Mouse (Mus musculus) midbrain, embryonic 13.5 days (tissue): ENCODE measurements at regions not wholly inside any gene's neighbourhood (a gene's known extent, or its start where the extent isn't known, plus 50 kb on each side); places are given as distances from the start of the nearest gene placed in this dataset.

Experiments
- ATAC-seq: fragments of 200-750 bp; cut with Nextera tagmentation; 2 replicates; pipeline ENCODE4 v1.8.0; 2017; ENCODE audit warnings: mild to moderate bottlenecking, moderate TSS enrichment, moderate library complexity
- H3K27ac ChIP-seq: fragments of 300-500 bp; sonication (generic); 2 replicates; pipeline ENCODE4 v1.5.1; 2015; ENCODE audit warnings: inconsistent platforms, mild to moderate bottlenecking, moderate library complexity
- H3K27me3 ChIP-seq: fragments of 300-500 bp; sonication (generic); 2 replicates; pipeline ENCODE4 v1.6.1; 2015; ENCODE audit warnings: mild to moderate bottlenecking, inconsistent platforms
- H3K36me3 ChIP-seq: fragments of 300-500 bp; sonication (generic); 2 replicates; pipeline ENCODE4 v1.6.1; 2015; ENCODE audit warnings: mild to moderate bottlenecking, inconsistent platforms
- H3K4me1 ChIP-seq: fragments of 300-500 bp; sonication (generic); replicated peaks from 2 replicates; pipeline ENCODE4 v1.6.1; 2015; ENCODE audit warnings: inconsistent platforms
- H3K4me2 ChIP-seq: fragments of 300-500 bp; sonication (generic); replicated peaks from 2 replicates; pipeline ENCODE4 v1.6.1; 2015; ENCODE audit warnings: moderate library complexity, mild to moderate bottlenecking, inconsistent platforms
- H3K4me3 ChIP-seq: fragments of 300-500 bp; sonication (generic); replicated peaks from 2 replicates; pipeline ENCODE4 v1.5.1; 2015; ENCODE audit warnings: mild to moderate bottlenecking, inconsistent platforms
- H3K9ac ChIP-seq: fragments of 300-500 bp; sonication (generic); replicated peaks from 2 replicates; pipeline ENCODE4 v1.6.1; 2015; ENCODE audit warnings: mild to moderate bottlenecking, inconsistent platforms
- H3K9me3 ChIP-seq: fragments of 300-500 bp; sonication (generic); 2 replicates; pipeline ENCODE4 v1.6.1; 2016; ENCODE audit warnings: mild to moderate bottlenecking, inconsistent platforms
- WGBS: fragments of 180-500 bp; shearing (Covaris S2); methylation state at CpG from one replicate; pipeline ENCODE4 v1.1.7; 2015; 5-methylcytosine and 5-hydroxymethylcytosine counted together

DNA sequence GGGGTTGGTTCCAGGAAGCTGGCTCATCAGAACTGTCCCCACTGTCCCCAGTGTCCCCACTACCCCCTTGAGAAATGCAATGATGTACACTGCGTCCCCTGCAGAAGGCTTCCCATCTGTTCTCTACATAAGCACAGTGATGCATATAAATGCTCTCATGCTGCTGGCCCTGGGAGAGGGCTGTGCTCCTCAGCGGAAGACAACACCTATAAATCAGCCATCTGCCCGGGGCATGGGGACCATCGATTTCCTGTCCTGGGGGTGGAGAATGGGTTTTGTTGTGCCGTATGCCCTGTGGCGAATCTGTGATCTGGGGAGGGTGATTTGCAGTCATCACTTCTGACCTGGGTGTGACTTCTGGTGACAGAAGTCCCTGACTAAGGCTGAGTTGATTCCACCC is 174.9 kb upstream of the Sulf2 start:
- Histone ChIP-seq H3K9me3 (no peaks in the 10 kb centered on the region), H3K27me3 (peaks cover 37% of the 10 kb centered on the region), H3K4me1 (0 out of 2 replicates have a peak, but pooled peaks cover 8% of the 10 kb centered on the region), H3K4me2 (no peak overlapping the region), H3K4me3 (no peak overlapping the region), H3K9ac (no peak overlapping the region), H3K27ac (no peak overlapping the region), H3K36me3 (no peaks in the 10 kb centered on the region)
- no peak for ATAC-seq
- 65% methylated on average over 6 of the region's 6 CpGs for WGBS

DNA sequence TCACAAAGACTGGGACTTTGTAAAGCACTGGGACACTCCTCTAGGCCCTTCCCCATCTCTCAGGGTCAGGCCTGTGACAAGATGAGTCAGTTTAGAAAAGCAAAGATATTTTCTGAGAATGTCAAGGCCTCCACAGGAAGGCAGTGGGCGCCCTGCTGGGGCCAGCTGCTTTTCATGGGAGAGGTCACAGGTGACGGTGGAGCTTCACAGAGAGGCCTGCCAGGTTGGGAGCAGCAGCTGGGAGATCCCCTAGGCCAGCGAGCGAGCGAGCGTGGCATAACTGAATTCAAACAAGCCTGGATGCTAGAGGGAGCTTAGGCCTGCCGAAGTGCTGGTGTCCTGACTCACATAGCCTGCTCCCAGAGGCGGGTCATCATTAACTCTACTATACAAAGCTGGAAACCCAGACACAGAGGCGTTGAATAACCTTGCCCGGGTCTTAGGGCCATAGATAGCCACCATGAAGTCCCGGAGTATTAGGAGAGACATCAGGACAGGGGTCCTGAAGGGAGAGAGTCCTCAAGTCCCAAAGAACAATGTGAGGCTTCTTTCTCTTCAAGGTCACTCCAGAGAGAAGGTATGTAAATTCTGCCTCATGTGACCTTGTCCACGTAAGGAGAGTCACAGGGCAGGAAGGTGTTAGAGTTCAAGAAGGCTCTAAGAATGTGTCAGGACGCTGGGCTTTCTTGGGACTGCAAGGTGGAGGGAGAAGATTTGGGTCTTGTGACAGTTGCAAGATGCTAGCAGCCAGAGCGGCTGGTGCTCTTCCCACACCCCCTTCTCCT is 174.3 kb upstream of the Sulf2 start:
- ATAC-seq: no peak
- H3K9me3 ChIP-seq: no peaks in the 10 kb centered on the region
- peaks cover 12% of the 10 kb centered on the region for H3K4me1 ChIP-seq
- peaks cover 43% of the 10 kb centered on the region for H3K27me3 ChIP-seq
- H3K4me2 ChIP-seq: no peak overlapping the region
- no peak overlapping the region for H3K27ac ChIP-seq
- H3K9ac ChIP-seq: no peak overlapping the region
- H3K36me3 ChIP-seq: no peaks in the 10 kb centered on the region
- no peak overlapping the region for H3K4me3 ChIP-seq
- WGBS: 78% methylated on average over 14 of the region's 14 CpGs

DNA sequence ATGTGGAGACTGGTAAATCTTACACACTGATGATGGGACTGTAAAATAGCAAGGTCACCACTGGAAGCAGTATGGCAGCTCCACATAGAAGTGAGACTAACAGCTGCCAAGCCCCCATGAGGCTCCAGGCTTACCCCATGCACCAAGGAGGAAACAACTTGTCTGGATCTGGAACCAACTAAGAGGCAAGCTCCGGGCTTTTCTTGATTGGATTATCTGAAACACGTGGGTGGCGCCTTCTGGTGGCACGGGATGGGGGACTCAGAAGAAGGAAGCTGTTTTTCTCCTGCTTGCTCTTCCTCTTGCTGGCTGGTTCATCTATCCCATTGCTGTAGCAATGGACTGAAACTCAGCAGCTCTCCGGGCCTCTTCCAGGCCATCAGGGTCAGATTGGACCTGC is 171.5 kb upstream of the Sulf2 start:
- no peak for ATAC-seq
- 69% methylated on average over 5 of the region's 5 CpGs for WGBS
- Histone ChIP-seq H3K4me2 (no peak overlapping the region), H3K27ac (no peak overlapping the region), H3K9ac (no peak overlapping the region), H3K4me1 (peaks cover 33% of the 10 kb centered on the region), H3K9me3 (no peaks in the 10 kb centered on the region), H3K36me3 (no peaks in the 10 kb centered on the region), H3K4me3 (no peak overlapping the region), H3K27me3 (peaks cover 58% of the 10 kb centered on the region)

DNA sequence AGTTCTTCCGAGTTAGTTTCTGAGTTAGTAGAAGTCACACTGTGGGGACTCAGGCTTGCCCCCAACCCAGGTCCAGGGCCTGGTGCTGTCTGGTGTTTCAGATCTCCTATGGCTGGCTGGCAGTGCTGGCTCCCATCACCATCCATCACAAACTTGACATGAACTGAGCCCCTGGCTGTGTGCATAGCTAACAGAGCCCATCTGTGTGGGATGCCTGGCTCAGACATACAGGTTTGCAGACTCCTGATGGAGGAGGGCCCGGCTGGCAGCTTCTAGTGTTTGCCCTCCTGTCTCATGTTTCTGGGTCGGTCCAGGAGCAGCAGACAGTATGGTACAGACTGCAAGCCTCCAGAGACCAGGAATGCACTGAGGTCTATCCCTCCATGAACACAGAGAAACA is 169.5 kb upstream of the Sulf2 start:
- Histone ChIP-seq H3K9ac (no peak overlapping the region), H3K27me3 (peaks cover 64% of the 10 kb centered on the region), H3K36me3 (no peaks in the 10 kb centered on the region), H3K9me3 (no peaks in the 10 kb centered on the region), H3K27ac (no peak overlapping the region), H3K4me3 (no peak overlapping the region), H3K4me2 (no peak overlapping the region), H3K4me1 (peaks cover 34% of the 10 kb centered on the region)
- ATAC-seq: no peak
- WGBS: 85% methylated on average over 3 of the region's 3 CpGs

DNA sequence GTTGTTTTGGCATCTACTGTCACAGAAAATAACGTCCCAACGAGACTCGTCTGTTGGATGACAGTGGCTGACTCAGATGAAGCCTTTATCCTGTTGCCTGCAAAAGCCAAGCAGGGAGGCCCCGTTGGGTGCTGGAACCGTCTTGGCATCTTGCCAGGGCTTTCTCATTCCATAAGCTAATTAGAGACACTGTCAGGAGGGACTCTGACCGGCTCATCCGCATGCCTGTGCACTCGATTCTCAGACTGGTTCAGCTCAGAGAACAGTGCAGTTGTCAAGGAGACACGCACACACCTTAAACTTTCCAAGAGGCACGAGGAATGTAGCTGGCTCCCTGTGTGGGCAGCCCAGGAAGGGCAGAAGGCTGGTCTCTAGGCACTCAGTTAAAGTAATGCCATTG is 169.0 kb upstream of the Sulf2 start:
- Histone ChIP-seq H3K27ac (no peak overlapping the region), H3K36me3 (no peaks in the 10 kb centered on the region), H3K4me2 (no peak overlapping the region), H3K9me3 (no peaks in the 10 kb centered on the region), H3K27me3 (peaks cover 69% of the 10 kb centered on the region), H3K4me3 (no peak overlapping the region), H3K4me1 (peaks cover 30% of the 10 kb centered on the region), H3K9ac (no peak overlapping the region)
- WGBS: 30% methylated on average over 10 of the region's 10 CpGs
- ATAC-seq: peak; percentile 68

DNA sequence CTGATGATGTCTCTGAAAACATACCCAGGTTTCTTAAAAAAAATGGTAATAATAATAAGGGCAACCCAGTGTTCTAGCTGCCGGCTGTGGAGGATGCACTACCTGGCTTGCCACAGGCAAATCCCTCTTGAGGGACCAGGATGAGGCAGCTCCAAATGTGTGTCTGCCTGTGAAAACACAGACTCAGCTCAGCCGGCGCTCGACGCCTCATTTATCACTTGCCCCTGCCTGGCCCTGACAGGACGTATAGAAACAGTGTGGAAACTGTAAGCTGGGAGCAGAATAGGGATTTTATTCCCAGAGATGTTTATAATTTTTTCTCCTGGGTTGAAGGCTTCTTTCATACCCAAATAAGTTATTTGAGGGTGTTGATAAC is 167.2 kb upstream of the Sulf2 start:
- Histone ChIP-seq H3K9me3 (no peaks in the 10 kb centered on the region), H3K27ac (no peak overlapping the region), H3K9ac (no peak overlapping the region), H3K4me3 (no peak overlapping the region), H3K4me2 (no peak overlapping the region), H3K36me3 (no peaks in the 10 kb centered on the region), H3K4me1 (peaks cover 27% of the 10 kb centered on the region), H3K27me3 (peaks cover 79% of the 10 kb centered on the region)
- 73% methylated on average over 6 of the region's 6 CpGs for WGBS
- ATAC-seq: no peak

DNA sequence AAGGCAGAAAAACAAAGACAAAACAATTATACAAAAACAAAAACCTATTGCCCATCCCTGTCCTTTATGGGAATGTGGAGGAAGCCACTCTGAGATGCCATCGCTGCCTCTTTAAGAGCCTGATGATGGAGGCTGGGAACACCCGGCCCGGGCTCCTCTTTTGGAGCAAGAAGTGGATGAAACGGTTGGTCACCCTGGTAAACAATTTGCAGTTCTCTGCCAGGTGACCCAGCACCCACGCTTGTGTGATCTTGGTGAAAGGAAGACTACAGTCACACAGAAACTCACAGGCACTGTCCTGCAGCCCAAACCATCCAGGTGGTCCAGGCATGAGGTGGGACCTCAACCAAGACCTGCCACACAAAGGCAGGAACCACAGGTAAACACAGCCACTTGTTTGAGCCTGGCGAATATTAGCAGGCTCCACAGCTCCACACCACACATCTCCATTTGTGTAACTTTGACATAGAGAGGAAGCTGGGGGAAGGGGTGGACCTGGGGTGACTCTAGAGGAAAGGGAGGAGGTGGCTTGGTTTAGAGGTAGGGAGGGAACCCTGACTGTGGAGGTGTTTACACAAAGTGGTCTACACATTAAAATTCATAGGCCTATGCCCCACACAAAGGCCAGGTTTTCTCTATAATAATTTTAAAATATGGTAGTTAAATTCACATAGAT is 166.7 kb upstream of the Sulf2 start:
- Histone ChIP-seq H3K36me3 (no peaks in the 10 kb centered on the region), H3K9ac (no peak overlapping the region), H3K27ac (no peak overlapping the region), H3K4me1 (peaks cover 30% of the 10 kb centered on the region), H3K27me3 (peaks cover 80% of the 10 kb centered on the region), H3K4me3 (no peak overlapping the region), H3K4me2 (no peak overlapping the region), H3K9me3 (no peaks in the 10 kb centered on the region)
- no peak for ATAC-seq
- WGBS: 76% methylated on average over 6 of the region's 6 CpGs

DNA sequence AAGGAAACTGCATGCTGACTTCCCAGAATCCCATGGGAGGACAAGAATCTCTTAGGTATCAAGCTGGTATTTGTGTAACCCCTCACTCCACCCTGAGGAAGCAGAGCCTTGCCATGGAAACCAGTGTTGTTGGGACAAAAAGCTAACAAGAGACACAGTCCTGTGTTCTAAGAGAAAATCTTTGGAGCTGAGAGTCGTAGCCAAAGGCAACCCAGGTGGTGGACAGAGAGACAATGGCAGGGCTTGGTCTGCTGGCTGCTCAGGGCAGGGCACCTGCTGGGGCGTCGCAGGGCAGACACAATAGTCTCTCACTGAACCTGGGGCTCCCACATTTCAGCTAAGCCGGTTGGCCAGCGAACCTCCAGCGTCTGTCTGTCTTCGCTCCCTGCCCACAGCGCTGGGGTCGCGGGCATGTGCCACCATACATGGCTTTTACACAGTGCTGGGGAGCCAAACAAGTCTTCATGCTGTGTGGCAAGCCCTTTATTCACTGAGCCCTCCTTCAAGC is 161.0 kb upstream of the Sulf2 start:
- Histone ChIP-seq H3K9me3 (no peaks in the 10 kb centered on the region), H3K4me1 (peaks cover 15% of the 10 kb centered on the region), H3K4me3 (no peak overlapping the region), H3K4me2 (no peak overlapping the region), H3K9ac (no peak overlapping the region), H3K36me3 (no peaks in the 10 kb centered on the region), H3K27ac (no peak overlapping the region), H3K27me3 (peaks cover 73% of the 10 kb centered on the region)
- peak; percentile 84 for ATAC-seq
- WGBS: 8% methylated on average over 10 of the region's 10 CpGs

DNA sequence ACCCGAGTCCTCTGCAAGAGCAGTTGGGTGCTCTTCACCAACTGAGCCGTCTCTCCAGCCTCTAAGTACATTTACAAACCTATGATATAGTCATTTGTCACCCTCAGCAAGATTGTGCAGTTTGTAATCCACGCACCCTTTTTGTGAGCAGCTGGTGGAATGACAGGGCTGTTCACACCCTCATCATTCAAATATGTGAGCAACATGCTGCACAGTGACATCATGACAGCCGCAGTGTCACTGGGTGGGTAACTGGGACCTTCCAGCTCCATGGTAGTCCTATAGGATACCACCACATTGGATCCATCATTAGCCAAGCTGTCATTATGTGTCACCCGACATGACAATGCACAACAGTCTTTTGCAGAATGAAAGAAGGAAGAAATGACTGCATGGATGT is 155.0 kb upstream of the Sulf2 start:
- Histone ChIP-seq H3K27me3 (peaks cover 80% of the 10 kb centered on the region), H3K4me2 (no peak overlapping the region), H3K4me3 (no peak overlapping the region), H3K27ac (no peak overlapping the region), H3K36me3 (no peaks in the 10 kb centered on the region), H3K9me3 (no peaks in the 10 kb centered on the region), H3K9ac (no peak overlapping the region), H3K4me1 (peaks cover 24% of the 10 kb centered on the region)
- ATAC-seq: no peak
- WGBS: 90% methylated on average over 5 of the region's 5 CpGs

DNA sequence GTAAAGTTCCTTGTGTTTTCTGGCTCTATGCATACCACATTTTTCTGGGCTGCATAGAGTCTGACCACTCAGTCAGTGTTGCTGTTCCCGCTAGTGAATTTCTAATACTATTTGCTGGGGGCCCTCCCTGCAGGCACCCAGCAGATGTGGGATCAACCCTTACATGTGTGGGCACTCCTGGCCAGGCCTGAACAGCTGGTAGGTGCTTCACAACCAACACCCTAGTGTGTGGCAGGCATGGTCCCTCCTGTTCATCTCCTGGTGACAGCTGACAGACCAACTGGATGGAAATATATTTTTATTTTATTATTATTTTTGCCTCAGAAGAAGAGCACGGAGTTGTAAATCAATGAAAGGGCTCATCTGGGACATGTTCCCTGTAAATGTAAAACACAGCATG is 154.4 kb upstream of the Sulf2 start:
- H3K9me3 ChIP-seq: no peaks in the 10 kb centered on the region
- no peak overlapping the region for H3K4me2 ChIP-seq
- peaks cover 30% of the 10 kb centered on the region for H3K4me1 ChIP-seq
- peaks cover 75% of the 10 kb centered on the region for H3K27me3 ChIP-seq
- H3K9ac ChIP-seq: no peak overlapping the region
- H3K4me3 ChIP-seq: no peak overlapping the region
- H3K36me3 ChIP-seq: no peaks in the 10 kb centered on the region
- 79% methylated on average over 2 of the region's 2 CpGs for WGBS
- no peak overlapping the region for H3K27ac ChIP-seq
- ATAC-seq: no peak

DNA sequence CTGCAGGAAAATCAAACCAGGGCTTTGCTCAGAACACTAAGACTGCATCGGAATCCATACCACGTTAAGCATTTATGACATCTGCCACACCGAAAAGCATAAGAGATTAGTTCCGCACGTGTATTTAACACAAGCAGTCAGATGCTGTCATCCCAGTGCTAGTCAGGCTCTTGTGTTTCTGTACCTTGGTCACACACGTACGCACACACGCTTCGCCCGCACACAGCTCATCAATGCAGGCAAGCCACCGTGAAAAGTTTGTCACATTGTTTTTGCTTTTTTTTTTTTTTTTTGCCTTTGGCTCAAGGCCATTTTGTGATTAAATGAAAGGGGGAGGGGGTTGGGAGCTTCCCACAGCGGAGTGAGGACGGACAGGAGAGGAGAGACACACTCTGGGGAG is 152.1 kb upstream of the Sulf2 start:
- peaks cover 39% of the 10 kb centered on the region for H3K4me1 ChIP-seq
- no peak for ATAC-seq
- H3K27ac ChIP-seq: no peak overlapping the region
- no peaks in the 10 kb centered on the region for H3K36me3 ChIP-seq
- H3K9me3 ChIP-seq: no peaks in the 10 kb centered on the region
- H3K27me3 ChIP-seq: peaks cover 67% of the 10 kb centered on the region
- no peak overlapping the region for H3K9ac ChIP-seq
- H3K4me3 ChIP-seq: no peak overlapping the region
- H3K4me2 ChIP-seq: no peak overlapping the region
- 32% methylated on average over 13 of the region's 13 CpGs for WGBS

DNA sequence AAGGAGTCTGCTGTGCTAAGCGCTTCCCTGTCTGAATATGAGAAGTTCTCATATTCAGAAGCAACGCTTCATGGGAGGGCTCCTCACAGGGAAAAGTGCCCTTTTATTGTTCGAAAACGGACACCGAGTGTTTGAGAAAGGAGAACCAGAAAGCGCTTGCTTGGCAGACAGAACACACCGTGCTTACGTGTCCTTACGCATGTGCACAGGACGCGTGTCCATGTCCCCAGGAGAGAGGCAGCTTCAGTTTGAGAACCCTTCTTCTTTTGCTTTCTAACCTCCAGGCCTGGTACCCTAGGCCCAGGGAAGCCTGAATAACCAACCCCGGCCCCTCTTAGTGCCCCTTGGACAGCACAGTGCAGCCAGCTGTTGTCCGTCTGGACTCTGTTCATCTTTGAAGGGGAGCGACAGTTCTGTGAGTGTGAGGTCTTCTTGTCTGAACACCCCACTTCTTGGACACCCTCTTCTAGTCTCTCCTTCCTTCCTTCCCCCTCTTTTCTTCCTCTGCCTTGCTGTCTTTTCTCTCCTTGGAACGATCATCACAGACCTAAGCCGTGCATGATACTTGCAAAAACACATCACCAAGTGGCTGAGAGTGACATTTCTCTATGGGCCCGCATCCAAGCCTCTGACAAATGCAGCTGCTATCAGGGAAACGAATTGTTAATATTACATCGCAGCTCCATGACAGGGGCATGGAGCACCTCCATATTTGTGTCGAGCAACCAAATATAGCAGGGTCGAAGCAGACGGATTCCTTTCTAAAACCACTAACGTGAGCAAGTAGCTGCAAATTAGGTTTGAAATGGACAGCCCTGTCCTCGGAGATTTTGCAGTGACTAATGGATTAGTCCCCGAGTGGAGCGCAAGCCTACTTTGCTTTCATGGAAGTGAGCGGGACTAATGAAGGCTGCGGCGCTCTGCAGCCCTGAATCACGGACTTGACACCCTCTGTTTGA is 149.9 kb upstream of the Sulf2 start:
- H3K4me2 ChIP-seq: no peak overlapping the region
- 57% methylated on average over 30 of the region's 30 CpGs for WGBS

More for the DNA sequence above, 149.9 kb upstream of the Sulf2 start:
- H3K36me3 ChIP-seq: no peaks in the 10 kb centered on the region
- H3K9me3 ChIP-seq: no peaks in the 10 kb centered on the region
- H3K4me1 ChIP-seq: peaks cover 39% of the 10 kb centered on the region
- peaks cover 51% of the 10 kb centered on the region for H3K27me3 ChIP-seq
- no peak overlapping the region for H3K9ac ChIP-seq
- peak; percentile 68; the same call in 1 of the 2 replicates for ATAC-seq
- H3K4me3 ChIP-seq: no peak overlapping the region
- peak overlapping the region; percentile 62; the same call in 1 of the 2 replicates for H3K27ac ChIP-seq
